Mouse (Mus musculus) lung, postnatal 0 days (tissue): ENCODE results near the gene Adgrf1.

ENCODE experiments used
- CTCF ChIP-seq: IDR thresholded peaks from 2 replicates; pipeline ENCODE4 v1.5.1; 2016; ENCODE audit warnings: antibody characterized with exemption, mild to moderate bottlenecking
- EP300 ChIP-seq: IDR thresholded peaks from 2 replicates; pipeline ENCODE4 v1.6.1; 2016; ENCODE audit warnings: antibody characterized with exemption, mild to moderate bottlenecking, control low read depth

DNA sequence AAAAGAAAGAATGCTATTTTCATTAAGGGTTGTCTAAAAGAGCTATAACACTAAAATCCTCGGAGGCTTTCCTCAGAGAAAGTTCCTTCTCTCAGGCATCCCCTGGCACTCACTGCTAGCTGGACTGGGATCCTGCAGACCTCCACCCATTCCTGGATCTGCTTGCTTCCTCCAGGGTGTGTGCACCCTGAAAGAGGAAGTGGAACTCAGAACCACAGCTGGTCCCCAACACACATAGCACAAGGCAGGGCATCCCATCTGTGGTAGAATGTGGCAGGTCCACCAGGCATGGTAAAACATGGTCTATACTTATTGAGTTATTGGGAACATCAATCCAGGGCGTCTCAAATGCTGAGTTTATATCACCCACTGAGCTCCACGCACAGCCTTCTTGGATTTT is 68.2 kb downstream of the Adgrf1 start:
- TF ChIP-seq CTCF (no peak), EP300 (no peak)
